Mouse (Mus musculus) cortical plate, adult 2 months (tissue): ENCODE measurements at regions not wholly inside any gene's neighbourhood (a gene's known extent, or its start where the extent isn't known, plus 50 kb on each side); places are given as distances from the start of the nearest gene placed in this dataset.

Experiments
- H3K27ac ChIP-seq: fragments of 200-500 bp; 2 replicates; pipeline ENCODE4 v1.5.1; 2012; ENCODE audit warnings: low read length, control low read depth, inconsistent platforms; ENCODE audit not compliant: insufficient read depth
- H3K4me1 ChIP-seq: fragments of 200-500 bp; 2 replicates; pipeline ENCODE4 v1.6.1; 2011; ENCODE audit warnings: low read length; ENCODE audit not compliant: control insufficient read depth, insufficient read depth
- H3K4me3 ChIP-seq: fragments of 200-500 bp; 2 replicates; pipeline ENCODE4 v1.5.1; 2011; ENCODE audit warnings: mild to moderate bottlenecking, low read length, control low read depth; ENCODE audit not compliant: insufficient read depth
- CTCF ChIP-seq: fragments of 200-500 bp; IDR thresholded peaks from 2 replicates; pipeline ENCODE4 v1.5.1; 2011; ENCODE audit warnings: mild to moderate bottlenecking, control low read depth, low read length; ENCODE audit not compliant: insufficient read depth; ENCODE audit errors: extremely low read depth
- POLR2A ChIP-seq: fragments of 200-500 bp; IDR thresholded peaks from 2 replicates; pipeline ENCODE4 v1.6.1; 2011; ENCODE audit warnings: mild to moderate bottlenecking, low read length, control low read depth; ENCODE audit not compliant: insufficient read depth; ENCODE audit errors: extremely low read depth

- no peak overlapping the region for H3K4me3 ChIP-seq
- H3K4me1 ChIP-seq: no peaks in the 10 kb centered on the region
- no peak overlapping the region for H3K27ac ChIP-seq
- TF ChIP-seq CTCF (no peak), POLR2A (no peak)
Observed at GRCm38 (mm10) chr2:59425876-59426275, 58.6 kb upstream of the Dapl1 start.

- TF ChIP-seq POLR2A: no peak
- no peak for TF ChIP-seq CTCF
- H3K4me3 ChIP-seq: no peak overlapping the region
- no peak overlapping the region for H3K27ac ChIP-seq
- H3K4me1 ChIP-seq: no peaks in the 10 kb centered on the region
Observed at GRCm38 (mm10) chr2:59431466-59431865, 53.0 kb upstream of the Dapl1 start.

GRCm38 (mm10) chr2:59431867-59432266 is 52.6 kb upstream of the Dapl1 start:
- Histone ChIP-seq H3K27ac (no peak overlapping the region), H3K4me3 (no peak overlapping the region), H3K4me1 (no peaks in the 10 kb centered on the region)
- TF ChIP-seq CTCF: no peak
- TF ChIP-seq POLR2A: no peak
